Mouse (Mus musculus) thymus, adult 2 months (tissue): Measurements from ENCODE around the gene Lzts2. TPM values are rescaled to one million over a fixed set of nuclear protein-coding genes. Genes with fewer than 3 reads are reported as not detected.

Source experiments
- DNase-seq: peaks from one replicate; pipeline ENCODE4 v3.0.0; 2021
- H3K27ac ChIP-seq: fragments of 200-500 bp; 2 replicates; pipeline ENCODE4 v1.5.1; 2012; ENCODE audit warnings: low read length, control low read depth; ENCODE audit not compliant: control insufficient read depth, insufficient read depth
- H3K27me3 ChIP-seq: fragments of 200-500 bp; 2 replicates; pipeline ENCODE4 v1.6.1; 2012; ENCODE audit warnings: mild to moderate bottlenecking, low read length, moderate library complexity, mixed read lengths; ENCODE audit not compliant: control insufficient read depth, insufficient read depth
- H3K36me3 ChIP-seq: fragments of 200-500 bp; 2 replicates; pipeline ENCODE4 v1.6.1; 2012; ENCODE audit warnings: mild to moderate bottlenecking, low read length, moderate library complexity; ENCODE audit not compliant: control insufficient read depth, insufficient read depth
- H3K4me1 ChIP-seq: fragments of 200-500 bp; replicated peaks from 2 replicates; pipeline ENCODE4 v1.6.1; 2012; ENCODE audit warnings: low read length; ENCODE audit not compliant: control insufficient read depth, insufficient read depth
- H3K4me3 ChIP-seq: fragments of 200-500 bp; 2 replicates; pipeline ENCODE4 v1.5.1; 2012; ENCODE audit warnings: mild to moderate bottlenecking, low read length, control low read depth, moderate library complexity; ENCODE audit not compliant: control insufficient read depth, insufficient read depth
- CTCF ChIP-seq: fragments of 200-500 bp; IDR thresholded peaks from 2 replicates; pipeline ENCODE4 v1.5.1; 2012; ENCODE audit warnings: mild to moderate bottlenecking, control low read depth, low read length, moderate library complexity, borderline replicate concordance; ENCODE audit not compliant: control insufficient read depth, poor library complexity, insufficient read depth; ENCODE audit errors: extremely low read depth
- POLR2A ChIP-seq: fragments of 200-500 bp; IDR thresholded peaks from 2 replicates; pipeline ENCODE4 v1.6.1; 2012; ENCODE audit warnings: mild to moderate bottlenecking, low read length, control low read depth, moderate library complexity; ENCODE audit not compliant: control insufficient read depth, poor library complexity, insufficient read depth; ENCODE audit errors: extremely low read depth
- WGBS: fragments of 180-500 bp; shearing (Covaris S2); methylation state at CpG from one replicate; pipeline ENCODE4 v1.1.7; 2018; 5-methylcytosine and 5-hydroxymethylcytosine counted together
- polyA plus RNA-seq: library from polyadenylated mRNA; depleted of rRNA; stranded (reverse); fragments of >200 nt; gene quantifications from 2 replicates; pipeline ENCODE4 v1.2.3, GENCODE M21; 2012

Gene Lzts2
- polyA plus RNA-seq, 1 experiment = 41.2 TPM

DNA sequence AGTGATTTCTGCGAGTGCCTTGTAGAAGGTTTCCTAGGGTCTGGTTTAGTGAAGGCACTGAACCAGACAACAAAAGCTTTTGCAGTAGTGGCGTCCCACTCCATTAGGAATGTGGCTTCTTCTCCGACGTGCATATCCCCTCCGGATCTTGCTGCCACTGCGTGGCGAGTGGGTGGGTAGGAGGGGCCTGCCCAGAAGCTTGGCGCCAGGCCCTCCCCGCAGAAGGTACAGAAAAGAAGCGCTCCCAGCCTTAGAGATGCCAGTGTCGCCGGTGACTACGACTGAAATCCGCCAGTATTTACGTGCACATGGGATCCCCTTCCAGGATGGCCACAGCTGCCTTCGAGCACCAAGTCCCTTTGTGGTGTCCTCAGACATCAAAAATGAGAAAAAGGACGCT lies 7.2 kb upstream of the Lzts2 start:
- no peak for DNase-seq
- TF ChIP-seq POLR2A (no peak), CTCF (no peak)
- Histone ChIP-seq H3K27me3 (no peaks in the 10 kb centered on the region), H3K4me3 (peak overlapping the region; percentile 23), H3K36me3 (no peaks in the 10 kb centered on the region), H3K27ac (no peak overlapping the region), H3K4me1 (peaks cover 14% of the 10 kb centered on the region)
- 23% methylated on average over 17 of the region's 17 CpGs for WGBS

DNA sequence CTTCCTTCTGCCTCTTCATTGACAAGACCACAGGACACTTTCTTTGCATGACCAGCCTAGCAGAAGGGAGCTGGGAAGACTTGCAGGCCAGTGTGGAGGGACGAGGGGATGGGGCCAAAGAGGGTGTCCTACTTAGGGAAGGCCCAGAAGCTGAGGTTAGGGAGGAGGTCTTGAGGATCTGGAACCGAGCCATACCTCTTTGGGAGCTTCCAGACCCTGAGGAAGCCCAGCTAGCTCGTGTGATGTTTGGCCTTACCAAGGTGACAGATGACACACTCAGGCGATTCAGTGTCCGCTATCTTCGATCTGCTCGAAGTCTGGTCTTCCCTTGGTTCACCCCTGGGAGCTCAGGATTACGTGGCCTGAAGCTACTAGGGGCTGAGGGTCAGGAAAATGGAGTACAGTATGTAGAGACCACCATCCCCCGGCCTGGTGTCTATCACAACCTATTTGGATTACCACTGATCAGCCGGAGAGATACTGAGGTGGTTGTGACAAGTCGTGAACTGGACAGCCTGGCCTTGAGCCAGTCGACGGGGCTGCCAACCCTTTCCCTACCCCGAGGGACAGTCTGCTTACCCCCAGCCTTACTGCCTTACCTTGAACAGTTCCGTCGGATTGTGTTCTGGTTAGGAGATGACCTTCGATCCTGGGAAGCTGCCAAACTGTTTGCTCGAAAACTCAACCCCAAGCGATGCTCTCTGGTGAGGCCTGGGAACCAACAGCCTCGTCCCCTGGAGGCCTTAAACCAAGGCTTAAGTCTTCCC lies 6.6 kb upstream of the Lzts2 start:
- Histone ChIP-seq H3K4me1 (peaks cover 14% of the 10 kb centered on the region), H3K36me3 (no peaks in the 10 kb centered on the region), H3K27ac (no peak overlapping the region), H3K27me3 (no peaks in the 10 kb centered on the region), H3K4me3 (no peak overlapping the region)
- no peak for DNase-seq
- TF ChIP-seq POLR2A = no peak
- TF ChIP-seq CTCF = no peak
- WGBS = 90% methylated on average over 20 of the region's 20 CpGs

DNA sequence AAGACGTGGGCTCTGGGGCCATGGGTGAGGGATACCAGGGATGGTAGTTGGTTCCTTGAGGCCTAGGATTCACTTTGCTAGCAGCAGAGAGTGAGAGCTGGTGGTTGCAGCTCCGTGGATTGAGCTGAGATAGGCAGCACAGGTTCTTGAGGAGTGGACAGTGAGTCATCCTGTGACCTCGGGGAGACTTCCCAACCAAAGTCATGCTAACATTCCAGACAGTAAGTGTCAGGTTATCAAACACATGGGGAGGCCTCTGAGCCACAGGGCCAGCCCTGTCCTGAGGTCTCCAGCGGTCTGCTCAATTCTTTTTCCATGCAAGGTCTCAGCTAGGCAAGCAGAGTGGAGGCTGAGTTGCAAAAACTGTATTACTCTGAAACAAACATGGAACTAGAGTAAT lies 3.6 kb upstream of the Lzts2 start:
- no peak for DNase-seq
- H3K36me3 ChIP-seq = no peaks in the 10 kb centered on the region
- H3K4me3 ChIP-seq = no peak overlapping the region
- H3K4me1 ChIP-seq = peaks cover 19% of the 10 kb centered on the region
- WGBS = 97% methylated on average over 4 of the region's 4 CpGs
- H3K27ac ChIP-seq = no peak overlapping the region
- TF ChIP-seq POLR2A = no peak
- TF ChIP-seq CTCF = no peak
- no peaks in the 10 kb centered on the region for H3K27me3 ChIP-seq

DNA sequence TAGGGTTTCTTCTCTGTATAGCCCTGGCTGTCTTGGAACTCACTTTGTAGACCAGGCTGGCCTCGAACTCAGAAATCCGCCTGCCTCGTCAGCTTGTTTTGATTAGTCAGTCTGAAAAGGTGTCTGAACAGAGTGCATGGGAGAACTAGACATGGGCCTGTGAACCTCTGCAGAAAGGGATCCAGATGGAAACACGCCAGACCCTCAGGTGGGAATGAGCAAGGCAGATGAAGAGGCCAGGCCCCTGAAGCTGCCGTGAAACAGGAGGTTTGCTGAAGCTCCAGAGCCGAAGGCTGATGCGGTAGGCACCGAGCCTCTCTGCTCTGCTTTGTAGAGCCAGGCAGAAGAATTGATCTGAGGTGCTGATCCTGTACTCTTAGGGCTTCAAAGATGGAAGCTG lies 2.0 kb upstream of the Lzts2 start:
- Histone ChIP-seq H3K4me3 (no peak overlapping the region), H3K27me3 (no peaks in the 10 kb centered on the region), H3K4me1 (peaks cover 29% of the 10 kb centered on the region), H3K36me3 (no peaks in the 10 kb centered on the region), H3K27ac (no peak overlapping the region)
- no peak for TF ChIP-seq POLR2A
- TF ChIP-seq CTCF = no peak
- WGBS = 95% methylated on average over 8 of the region's 8 CpGs
- DNase-seq = no peak

DNA sequence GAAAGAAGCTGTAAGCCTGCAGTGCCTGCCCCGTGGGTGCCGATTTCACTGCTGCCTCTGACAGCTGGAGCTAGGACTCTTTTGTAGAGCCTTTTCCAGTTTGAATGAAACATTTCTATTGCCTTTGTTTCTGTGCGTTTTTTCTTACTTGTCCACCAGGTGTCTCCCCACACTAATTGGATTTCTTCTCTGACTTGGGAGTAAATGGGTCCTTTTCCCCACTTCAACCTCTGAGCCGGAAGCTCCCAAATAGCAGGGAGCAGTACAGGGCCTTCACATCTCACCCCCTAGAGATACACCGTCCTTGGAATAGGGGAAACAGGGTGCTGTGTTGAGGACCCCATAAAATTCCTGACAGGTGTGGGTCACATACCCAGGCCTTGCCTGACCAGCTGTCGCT lies 1.6 kb upstream of the Lzts2 start:
- no peak for DNase-seq
- H3K4me1 ChIP-seq = peaks cover 29% of the 10 kb centered on the region
- WGBS = 64% methylated on average over 6 of the region's 6 CpGs
- H3K27me3 ChIP-seq = no peaks in the 10 kb centered on the region
- TF ChIP-seq CTCF = no peak
- TF ChIP-seq POLR2A = no peak
- no peaks in the 10 kb centered on the region for H3K36me3 ChIP-seq
- no peak overlapping the region for H3K27ac ChIP-seq
- no peak overlapping the region for H3K4me3 ChIP-seq

- no peaks in the 10 kb centered on the region; the same call in 1 of the 2 replicates for H3K27me3 ChIP-seq
- peaks cover 34% of the 10 kb centered on the region for H3K4me1 ChIP-seq
- TF ChIP-seq CTCF (no peak), POLR2A (no peak)
- no peaks in the 10 kb centered on the region for H3K36me3 ChIP-seq
- 57% methylated on average over 6 of the region's 6 CpGs for WGBS
- no peak overlapping the region for H3K4me3 ChIP-seq
- no peak overlapping the region for H3K27ac ChIP-seq
- DNase-seq = no peak
These were observed 511 bp upstream of the Lzts2 start for GRCm38 (mm10) chr19:45013581-45014225.

GRCm38 (mm10) chr19:45014981-45015402 lies 778 bp downstream of the Lzts2 start:
- Histone ChIP-seq H3K4me1 (peaks cover 34% of the 10 kb centered on the region), H3K4me3 (peak overlapping the region; percentile 58), H3K36me3 (no peaks in the 10 kb centered on the region), H3K27me3 (no peaks in the 10 kb centered on the region; the same call in 1 of the 2 replicates), H3K27ac (no peak overlapping the region)
- 0% methylated on average over 25 of the region's 25 CpGs for WGBS
- no peak for TF ChIP-seq POLR2A
- TF ChIP-seq CTCF = no peak
- peak; percentile 48 for DNase-seq
